Mouse (Mus musculus) spleen, adult 12 weeks (tissue): ENCODE data around the gene Mettl27.

Experiments
- DNase-seq: peaks from one replicate; pipeline ENCODE4 v3.0.0; 2022; ENCODE audit warnings: low spot score

Gene Mettl27

GRCm38 (mm10) chr5:134985633-134986297 lies 53.6 kb downstream of the Mettl27 start, which contains the start of gene Cldn3:
Gene Cldn3, plus strand, starts transcription at chr5:134986214.
- DNase-seq = no peak

- no peak for DNase-seq
Measured at GRCm38 (mm10) chr5:134986298-134987268, 54.4 kb downstream of the Mettl27 start.

- no peak for DNase-seq
Measured at GRCm38 (mm10) chr5:134989166-134989565, 57.0 kb downstream of the Mettl27 start.

- DNase-seq = no peak
Measured at GRCm38 (mm10) chr5:134989741-134990140, 57.6 kb downstream of the Mettl27 start.
